Mouse (Mus musculus) kidney, adult 2 months (tissue): ENCODE measurements around the gene Gnb1l.

Source experiments
- CTCF ChIP-seq: fragments of 200-500 bp; conservative IDR thresholded peaks from 2 replicates; pipeline ENCODE4 v1.5.1; 2011; ENCODE audit warnings: low read depth, mild to moderate bottlenecking, control low read depth, low read length, moderate library complexity, mixed read lengths; ENCODE audit not compliant: insufficient read depth, insufficient read length
- POLR2A ChIP-seq: fragments of 200-500 bp; IDR thresholded peaks from one replicate; pipeline ENCODE4 v1.6.1; 2011; ENCODE audit warnings: low read depth, low read length, control low read depth

DNA sequence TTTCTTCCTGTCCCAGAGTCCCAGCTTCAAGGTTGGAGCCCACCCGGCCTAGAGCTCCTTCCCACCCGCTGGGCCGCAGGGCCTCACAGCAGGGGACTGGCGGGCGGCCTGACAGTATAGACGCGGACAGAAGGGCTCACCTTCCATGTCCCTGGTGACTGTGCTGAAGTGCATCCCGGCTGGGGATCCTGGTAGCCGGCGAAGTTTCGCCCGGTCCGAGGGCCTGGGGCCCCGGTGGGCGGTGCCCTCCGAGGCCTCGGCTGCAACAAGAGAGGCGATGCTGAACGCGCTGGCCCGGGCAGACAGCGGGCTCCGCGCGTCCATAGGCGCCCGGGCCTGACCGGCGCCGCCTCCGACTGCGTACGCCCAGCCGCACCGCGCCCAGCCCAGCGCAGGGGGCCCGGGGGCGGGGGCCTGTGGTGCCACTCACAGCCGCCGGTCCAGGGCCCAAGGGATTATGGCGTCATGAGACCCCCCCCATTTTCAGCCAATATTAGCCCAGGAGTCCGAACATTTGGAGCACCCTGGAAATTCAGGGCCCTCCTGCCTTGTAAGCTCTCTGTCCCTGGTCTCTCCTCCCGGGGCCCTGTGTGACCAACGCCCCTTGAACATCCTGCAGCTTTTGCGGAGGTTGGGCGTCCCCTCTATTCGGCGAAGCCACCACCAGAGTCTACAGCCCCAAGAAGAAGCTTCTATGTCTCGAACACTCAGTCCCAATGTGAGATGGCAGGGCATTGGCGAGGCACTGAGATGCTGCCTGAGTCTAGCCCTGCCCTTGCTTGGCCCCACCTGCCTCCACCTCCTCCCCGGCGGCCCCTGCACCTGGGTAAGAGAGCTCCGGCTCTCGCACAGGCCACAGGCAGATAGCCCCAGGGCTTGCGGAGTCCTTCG lies 89.6 kb downstream of the Gnb1l start:
- no peak for TF ChIP-seq CTCF
- TF ChIP-seq POLR2A: no peak
